Comparison of ENCODE assay signal across 8 mouse cellular contexts in genomic region chr1:70270139-70270538, GRCm38 (mm10).
DNase-seq lines count a peak whose midpoint lies in the region; ATAC-seq and TF ChIP-seq lines count a peak whose summit lies in the region.

No protein-coding gene starts in this region.

- peak; percentile 47 for TF ChIP-seq CTCF in heart, postnatal 0 days (IDR thresholded peaks at IDR 0.05; ENCODE audit: low read depth)
- TF ChIP-seq CTCF in midbrain, postnatal 0 days (IDR thresholded peaks at IDR 0.05): peak; percentile 67

- no peaks in the 10 kb centered on the region for H3K9me3 ChIP-seq in heart, postnatal 0 days (replicated peaks; ENCODE audit: control insufficient read depth, low read length)
- no peaks in the 10 kb centered on the region for H3K9me3 ChIP-seq in heart, embryonic 10.5 days
- no peaks in the 10 kb centered on the region for H3K9me3 ChIP-seq in midbrain, postnatal 0 days (ENCODE audit: low read length)
- H3K9me3 ChIP-seq in midbrain, embryonic 13.5 days: no peaks in the 10 kb centered on the region

- H3K4me1 ChIP-seq in heart, postnatal 0 days (ENCODE audit: control insufficient read depth, insufficient read depth): no peaks in the 10 kb centered on the region
- no peaks in the 10 kb centered on the region for H3K4me1 ChIP-seq in heart, embryonic 10.5 days
- no peaks in the 10 kb centered on the region for H3K4me1 ChIP-seq in midbrain, postnatal 0 days (ENCODE audit: insufficient read depth, low read length)
- H3K4me1 ChIP-seq in midbrain, embryonic 13.5 days (replicated peaks): peaks cover 5% of the 10 kb centered on the region

- H3K4me2 ChIP-seq in heart, postnatal 0 days (ENCODE audit: low read depth, low read length): no peak overlapping the region
- no peak overlapping the region for H3K4me2 ChIP-seq in midbrain, postnatal 0 days (ENCODE audit: low read depth, low read length, poor library complexity, severe bottlenecking)
- no peak overlapping the region for H3K4me2 ChIP-seq in midbrain, embryonic 13.5 days (replicated peaks)

- no peaks in the 10 kb centered on the region for H3K36me3 ChIP-seq in heart, postnatal 0 days (replicated peaks; ENCODE audit: control insufficient read depth, insufficient read depth, low read length)
- no peaks in the 10 kb centered on the region for H3K36me3 ChIP-seq in heart, embryonic 10.5 days
- H3K36me3 ChIP-seq in midbrain, postnatal 0 days (ENCODE audit: insufficient read depth, low read length): no peaks in the 10 kb centered on the region
- H3K36me3 ChIP-seq in midbrain, embryonic 13.5 days: no peaks in the 10 kb centered on the region

- no peak for DNase-seq in heart, postnatal 0 days (ENCODE audit: low spot score)
- no peak for DNase-seq in heart, embryonic 10.5 days (ENCODE audit: low spot score)
- DNase-seq in midbrain, postnatal 0 days (ENCODE audit: low spot score): peak; percentile 21
- DNase-seq in thymus, postnatal 14 days: peak; percentile 4
- no peak for DNase-seq in lung, postnatal 36 days
- DNase-seq in urinary bladder, postnatal 25 days (ENCODE audit: low spot score): no peak

- 14% methylated on average over 8 of the region's 8 CpGs for whole genome bisulfite sequencing in heart, postnatal 0 days
- 12% methylated on average over 8 of the region's 8 CpGs for WGBS in heart, embryonic 10.5 days
- 22% methylated on average over 8 of the region's 8 CpGs for whole genome bisulfite sequencing in midbrain, postnatal 0 days
- WGBS in midbrain, embryonic 13.5 days: 24% methylated on average over 8 of the region's 8 CpGs

- no peak overlapping the region for H3K27ac ChIP-seq in heart, postnatal 0 days (ENCODE audit: low read depth)
- no peak overlapping the region for H3K27ac ChIP-seq in heart, embryonic 10.5 days
- H3K27ac ChIP-seq in midbrain, postnatal 0 days (ENCODE audit: low read depth, low read length): no peak overlapping the region
- H3K27ac ChIP-seq in midbrain, embryonic 13.5 days: no peak overlapping the region

- H3K27me3 ChIP-seq in heart, postnatal 0 days (ENCODE audit: control insufficient read depth, insufficient read depth, low read length): no peaks in the 10 kb centered on the region
- H3K27me3 ChIP-seq in heart, embryonic 10.5 days (ENCODE audit: insufficient read depth, poor library complexity, severe bottlenecking): no peaks in the 10 kb centered on the region
- no peaks in the 10 kb centered on the region for H3K27me3 ChIP-seq in midbrain, postnatal 0 days (ENCODE audit: insufficient read depth, low read length)
- no peaks in the 10 kb centered on the region for H3K27me3 ChIP-seq in midbrain, embryonic 13.5 days

- TF ChIP-seq EP300 in heart, postnatal 0 days (IDR thresholded peaks at IDR 0.05; ENCODE audit: low read depth): no peak

- H3K4me3 ChIP-seq in heart, postnatal 0 days (ENCODE audit: low read depth, low read length): no peak overlapping the region
- no peak overlapping the region for H3K4me3 ChIP-seq in heart, embryonic 10.5 days
- H3K4me3 ChIP-seq in midbrain, postnatal 0 days (ENCODE audit: low read depth, low read length): no peak overlapping the region
- no peak overlapping the region for H3K4me3 ChIP-seq in midbrain, embryonic 13.5 days (replicated peaks)

- ATAC-seq in heart, postnatal 0 days (ENCODE audit: insufficient read depth, low read depth): no peak
- ATAC-seq in midbrain, postnatal 0 days (ENCODE audit: low FRiP score): no peak
- no peak for ATAC-seq in midbrain, embryonic 13.5 days
- peak; percentile 65 for ATAC-seq in common myeloid progenitor, adult 5-6 weeks (replicated peaks; ENCODE audit: low read depth, poor library complexity, severe bottlenecking)

- no peak overlapping the region for H3K9ac ChIP-seq in heart, postnatal 0 days (replicated peaks; ENCODE audit: low read depth, low read length)
- H3K9ac ChIP-seq in midbrain, postnatal 0 days (replicated peaks; ENCODE audit: low read length, poor library complexity, severe bottlenecking): no peak overlapping the region
- H3K9ac ChIP-seq in midbrain, embryonic 13.5 days (replicated peaks): no peak overlapping the region

Comparison
In these comparisons a context has a peak if more than half of its experiments do, and no peak if none do; other contexts are left out.
1. DNase-seq: peak in midbrain, postnatal 0 days (single experiment) and thymus, postnatal 14 days (single experiment); none in heart, postnatal 0 days (single experiment), heart, embryonic 10.5 days (single experiment), lung, postnatal 36 days (single experiment) and urinary bladder, postnatal 25 days (single experiment).